Mouse (Mus musculus) testis, adult 2 months (tissue): ENCODE measurements around the gene BC051019.

Experiments
- CTCF ChIP-seq: fragments of 200-500 bp; IDR thresholded peaks from 2 replicates; pipeline ENCODE4 v1.5.1; 2012; ENCODE audit warnings: low read depth, mild to moderate bottlenecking, inconsistent platforms, low read length, moderate library complexity; ENCODE audit not compliant: control insufficient read depth, insufficient read depth, insufficient replicate concordance
- POLR2A ChIP-seq: fragments of 200-500 bp; IDR thresholded peaks from 2 replicates; pipeline ENCODE4 v1.6.1; 2012; ENCODE audit warnings: low read depth, mild to moderate bottlenecking, inconsistent platforms, low read length, moderate library complexity; ENCODE audit not compliant: control insufficient read depth

DNA sequence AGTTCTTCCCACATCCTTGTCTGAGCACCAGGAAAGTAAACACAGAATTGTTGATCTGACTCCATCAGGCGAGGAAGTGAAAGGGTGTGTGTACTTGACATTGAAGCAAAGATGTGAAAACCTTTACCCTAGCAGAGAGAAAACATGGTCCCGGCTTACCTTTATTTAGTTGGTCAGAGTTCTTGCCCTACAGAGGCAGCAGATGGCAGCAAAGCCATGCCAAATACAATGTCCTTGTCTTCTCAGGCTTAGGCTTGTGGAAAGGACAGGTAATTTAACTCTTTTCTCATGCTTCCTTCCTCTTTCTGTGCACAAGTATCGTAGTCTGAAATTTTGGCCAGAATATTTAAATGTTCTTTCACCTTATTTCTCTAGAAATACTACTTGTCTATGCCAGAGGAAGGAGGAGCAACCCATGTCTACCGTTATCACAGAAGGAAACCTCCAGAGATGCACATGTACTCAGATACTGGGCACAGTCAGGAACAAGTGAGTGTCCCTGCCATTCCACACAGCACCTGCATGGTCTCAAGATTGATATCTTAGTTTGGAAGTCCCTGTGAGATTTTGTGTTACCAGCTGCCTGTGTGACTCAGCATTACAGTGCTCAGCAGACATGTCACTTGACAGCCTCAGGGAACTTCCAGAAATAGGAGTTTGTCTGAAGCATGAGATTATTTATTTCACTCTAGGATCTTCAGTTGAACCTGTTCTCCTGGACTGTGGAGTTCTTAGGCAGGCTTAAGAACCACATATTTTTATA is 16.4 kb downstream of the BC051019 start:
- TF ChIP-seq POLR2A = no peak
- no peak for TF ChIP-seq CTCF
